Mouse (Mus musculus): ENCODE measurements around the gene Slc39a1.

Slc39a1 gene

GRCm38 (mm10) chr3:90266901-90267775 is 19.2 kb downstream of the Slc39a1 start:
- TF ChIP-seq CTCF (conservative IDR thresholded peaks at IDR 0.05; ENCODE audit: low read length) (0 out of 2 replicates have a peak, but pooled peaks have one; percentile 2), NANOG (IDR thresholded peaks at IDR 0.05; ENCODE audit: borderline replicate concordance, low read length) (no peak)
- H3K9me3 ChIP-seq (ENCODE audit: low read length) = no peaks in the 10 kb centered on the region
- H3K36me3 ChIP-seq (ENCODE audit: insufficient read depth, low read length) = peaks cover 43% of the 10 kb centered on the region
- peaks cover 47% of the 10 kb centered on the region for H3K4me1 ChIP-seq (replicated peaks; ENCODE audit: low read depth, low read length)
- no peaks in the 10 kb centered on the region for H3K27me3 ChIP-seq (ENCODE audit: insufficient read depth, low read length)
- H3K4me3 ChIP-seq (replicated peaks; ENCODE audit: low read length) = peak overlapping the region; percentile 93

GRCm38 (mm10) chr3:90268190-90268589 is 20.2 kb downstream of the Slc39a1 start:
- TF ChIP-seq CTCF (conservative IDR thresholded peaks at IDR 0.05; ENCODE audit: low read length) = no peak
- no peak for TF ChIP-seq POU5F1 (IDR thresholded peaks at IDR 0.05; ENCODE audit: borderline replicate concordance, low read length)
- no peak for TF ChIP-seq NANOG (IDR thresholded peaks at IDR 0.05; ENCODE audit: borderline replicate concordance, low read length)
- Histone ChIP-seq H3K9me3 (ENCODE audit: low read length) (no peaks in the 10 kb centered on the region), H3K4me3 (replicated peaks; ENCODE audit: low read length) (no peak overlapping the region), H3K27me3 (ENCODE audit: insufficient read depth, low read length) (no peaks in the 10 kb centered on the region), H3K36me3 (ENCODE audit: insufficient read depth, low read length) (peaks cover 40% of the 10 kb centered on the region), H3K4me1 (replicated peaks; ENCODE audit: low read depth, low read length) (peaks cover 56% of the 10 kb centered on the region)

GRCm38 (mm10) chr3:90268971-90269370 is 21.0 kb downstream of the Slc39a1 start:
- Histone ChIP-seq H3K4me1 (replicated peaks; ENCODE audit: low read depth, low read length) (peaks cover 64% of the 10 kb centered on the region), H3K36me3 (ENCODE audit: insufficient read depth, low read length) (peaks cover 32% of the 10 kb centered on the region), H3K27me3 (ENCODE audit: insufficient read depth, low read length) (peaks cover 7% of the 10 kb centered on the region), H3K4me3 (replicated peaks; ENCODE audit: low read length) (no peak overlapping the region), H3K9me3 (ENCODE audit: low read length) (no peaks in the 10 kb centered on the region)
- TF ChIP-seq POU5F1 (IDR thresholded peaks at IDR 0.05; ENCODE audit: borderline replicate concordance, low read length) = no peak
- no peak for TF ChIP-seq NANOG (IDR thresholded peaks at IDR 0.05; ENCODE audit: borderline replicate concordance, low read length)
- no peak for TF ChIP-seq CTCF (conservative IDR thresholded peaks at IDR 0.05; ENCODE audit: low read length)

- Histone ChIP-seq H3K9me3 (ENCODE audit: low read length) (no peaks in the 10 kb centered on the region), H3K36me3 (ENCODE audit: insufficient read depth, low read length) (peaks cover 32% of the 10 kb centered on the region)
Measured at GRCm38 (mm10) chr3:90270784-90271183, 22.8 kb downstream of the Slc39a1 start.

GRCm38 (mm10) chr3:90272170-90272569 is 24.2 kb downstream of the Slc39a1 start:
- H3K4me3 ChIP-seq (replicated peaks; ENCODE audit: low read length) = peak overlapping the region; percentile 20
- H3K36me3 ChIP-seq (ENCODE audit: insufficient read depth, low read length) = peaks cover 39% of the 10 kb centered on the region
- peaks cover 62% of the 10 kb centered on the region for H3K4me1 ChIP-seq (replicated peaks; ENCODE audit: low read depth, low read length)
- H3K9me3 ChIP-seq (ENCODE audit: low read length) = no peaks in the 10 kb centered on the region
- H3K27me3 ChIP-seq (ENCODE audit: insufficient read depth, low read length) = peaks cover 11% of the 10 kb centered on the region
- TF ChIP-seq POU5F1 (IDR thresholded peaks at IDR 0.05; ENCODE audit: borderline replicate concordance, low read length) (no peak), CTCF (conservative IDR thresholded peaks at IDR 0.05; ENCODE audit: low read length) (no peak), NANOG (IDR thresholded peaks at IDR 0.05; ENCODE audit: borderline replicate concordance, low read length) (no peak)

More at GRCm38 (mm10) chr3:90270784-90271183, 22.8 kb downstream of the Slc39a1 start:
- no peak overlapping the region for H3K4me3 ChIP-seq (replicated peaks; ENCODE audit: low read length)
- peaks cover 11% of the 10 kb centered on the region for H3K27me3 ChIP-seq (ENCODE audit: insufficient read depth, low read length)
- no peak for TF ChIP-seq CTCF (conservative IDR thresholded peaks at IDR 0.05; ENCODE audit: low read length)
- no peak for TF ChIP-seq POU5F1 (IDR thresholded peaks at IDR 0.05; ENCODE audit: borderline replicate concordance, low read length)
- TF ChIP-seq NANOG (IDR thresholded peaks at IDR 0.05; ENCODE audit: borderline replicate concordance, low read length) = no peak
- peaks cover 63% of the 10 kb centered on the region for H3K4me1 ChIP-seq (replicated peaks; ENCODE audit: low read depth, low read length)

- H3K9me3 ChIP-seq (ENCODE audit: low read length) = no peaks in the 10 kb centered on the region
- TF ChIP-seq CTCF (conservative IDR thresholded peaks at IDR 0.05; ENCODE audit: low read length) = no peak
- TF ChIP-seq POU5F1 (IDR thresholded peaks at IDR 0.05; ENCODE audit: borderline replicate concordance, low read length) = no peak
- TF ChIP-seq NANOG (IDR thresholded peaks at IDR 0.05; ENCODE audit: borderline replicate concordance, low read length) = no peak
- H3K27me3 ChIP-seq (ENCODE audit: insufficient read depth, low read length) = peaks cover 11% of the 10 kb centered on the region
- peaks cover 51% of the 10 kb centered on the region for H3K36me3 ChIP-seq (ENCODE audit: insufficient read depth, low read length)
- peaks cover 62% of the 10 kb centered on the region for H3K4me1 ChIP-seq (replicated peaks; ENCODE audit: low read depth, low read length)
- H3K4me3 ChIP-seq (replicated peaks; ENCODE audit: low read length) = peak overlapping the region; percentile 70
Measured at GRCm38 (mm10) chr3:90273855-90274254, 25.9 kb downstream of the Slc39a1 start.

- H3K36me3 ChIP-seq (ENCODE audit: insufficient read depth, low read length) = peaks cover 62% of the 10 kb centered on the region
Measured at GRCm38 (mm10) chr3:90275286-90275685, 27.3 kb downstream of the Slc39a1 start.

GRCm38 (mm10) chr3:90276858-90277257 is 28.9 kb downstream of the Slc39a1 start:
- peaks cover 52% of the 10 kb centered on the region for H3K4me1 ChIP-seq (replicated peaks; ENCODE audit: low read depth, low read length)
- peaks cover 55% of the 10 kb centered on the region for H3K36me3 ChIP-seq (ENCODE audit: insufficient read depth, low read length)
- no peaks in the 10 kb centered on the region for H3K9me3 ChIP-seq (ENCODE audit: low read length)
- peak overlapping the region; percentile 61 for H3K4me3 ChIP-seq (replicated peaks; ENCODE audit: low read length)
- no peak for TF ChIP-seq NANOG (IDR thresholded peaks at IDR 0.05; ENCODE audit: borderline replicate concordance, low read length)
- TF ChIP-seq CTCF (conservative IDR thresholded peaks at IDR 0.05; ENCODE audit: low read length) = no peak
- no peak for TF ChIP-seq POU5F1 (IDR thresholded peaks at IDR 0.05; ENCODE audit: borderline replicate concordance, low read length)
- H3K27me3 ChIP-seq (ENCODE audit: insufficient read depth, low read length) = peaks cover 11% of the 10 kb centered on the region

More at GRCm38 (mm10) chr3:90275286-90275685, 27.3 kb downstream of the Slc39a1 start:
- TF ChIP-seq POU5F1 (IDR thresholded peaks at IDR 0.05; ENCODE audit: borderline replicate concordance, low read length) (no peak), CTCF (conservative IDR thresholded peaks at IDR 0.05; ENCODE audit: low read length) (no peak), NANOG (IDR thresholded peaks at IDR 0.05; ENCODE audit: borderline replicate concordance, low read length) (no peak)
- peaks cover 11% of the 10 kb centered on the region for H3K27me3 ChIP-seq (ENCODE audit: insufficient read depth, low read length)
- peaks cover 62% of the 10 kb centered on the region for H3K4me1 ChIP-seq (replicated peaks; ENCODE audit: low read depth, low read length)
- no peak overlapping the region for H3K4me3 ChIP-seq (replicated peaks; ENCODE audit: low read length)
- no peaks in the 10 kb centered on the region for H3K9me3 ChIP-seq (ENCODE audit: low read length)

Measured in E14TG2a.4 (cell line).